Mouse (Mus musculus): ENCODE measurements around the gene Bend7.

Gene Bend7

DNA sequence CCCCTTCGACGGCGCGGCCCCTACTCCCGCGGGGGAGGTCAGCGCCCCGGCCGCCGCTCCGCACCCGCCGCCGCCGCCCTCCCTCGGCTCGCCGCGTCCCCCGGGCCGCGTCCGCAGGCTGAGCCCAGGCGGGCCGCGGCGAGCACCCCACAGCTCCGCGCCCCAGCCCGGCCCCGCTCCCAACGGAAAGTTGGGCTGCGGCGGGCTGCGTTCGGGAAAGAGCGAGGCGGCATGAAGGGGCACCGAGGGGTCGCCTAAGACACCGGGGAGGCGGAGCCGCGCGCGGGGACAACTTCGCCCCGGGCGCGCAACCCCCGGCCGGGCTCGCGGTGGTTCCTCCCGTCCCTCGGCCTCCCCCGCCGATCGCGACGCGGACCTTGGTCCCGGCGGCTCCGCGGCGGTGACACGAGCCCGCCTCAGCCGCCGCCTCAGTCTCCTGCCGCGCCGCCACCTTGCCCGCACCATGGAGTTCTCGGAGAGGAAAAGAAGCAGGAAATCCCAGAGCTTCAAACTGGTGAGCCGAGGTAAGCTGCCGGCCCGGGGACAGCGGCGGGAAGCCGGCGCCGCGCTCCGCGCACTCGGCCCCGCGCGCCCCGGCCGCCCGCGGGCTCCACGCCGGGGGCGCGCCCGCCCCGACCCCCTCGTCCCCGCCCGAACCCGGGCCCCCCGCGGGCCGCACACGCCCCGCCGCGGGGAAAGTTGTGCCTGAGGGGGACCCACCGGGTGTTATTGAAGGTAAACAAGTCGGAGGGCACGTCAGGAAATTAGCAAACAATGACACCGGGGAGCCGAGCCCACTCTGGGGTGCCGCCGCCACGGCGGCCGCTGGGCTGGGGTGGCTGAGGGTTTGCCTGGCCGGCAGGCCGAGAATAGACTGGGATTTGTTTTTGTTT lies at the start of gene Bend7:
Bend7 (plus strand) TSS at position 63 of the 893 bp plus-strand sequence.
- in situ Hi-C loops (cut with MboI; ENCODE audit: low pct_unique_long_range_greater_than_20kb in 1 of 2, low sequenced_read_pairs in 2 of 2, unreplicated experiment in 1 of 2) = no loop called here

DNA sequence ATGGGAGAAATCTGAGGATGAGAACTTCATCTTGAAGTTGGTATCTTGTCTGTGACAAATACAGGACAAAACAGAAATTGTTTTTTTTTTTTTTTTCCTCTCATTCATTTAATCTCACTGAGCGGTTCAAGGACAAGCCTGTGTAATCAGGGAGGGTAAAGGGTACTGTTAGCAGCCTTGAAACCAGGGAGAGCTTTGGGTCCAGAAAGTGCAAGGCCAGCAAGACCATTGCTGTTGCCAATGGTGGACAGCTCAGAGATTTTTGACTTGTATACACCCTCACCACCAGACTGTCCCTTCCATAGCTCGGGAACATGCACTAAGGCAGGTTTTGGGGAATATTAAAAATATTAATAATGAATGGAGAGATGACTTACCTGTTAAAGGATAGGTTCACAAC lies 49.0 kb upstream of the Bend7 start:
- in situ Hi-C loops (cut with MboI; ENCODE audit: low pct_unique_long_range_greater_than_20kb in 1 of 2, low sequenced_read_pairs in 2 of 2, unreplicated experiment in 1 of 2) = loop anchor here in 1 of 2 experiments (25.0 kb wide), 1 partner anchor 194 kb away; no protein-coding TSS in a partner anchor

DNA sequence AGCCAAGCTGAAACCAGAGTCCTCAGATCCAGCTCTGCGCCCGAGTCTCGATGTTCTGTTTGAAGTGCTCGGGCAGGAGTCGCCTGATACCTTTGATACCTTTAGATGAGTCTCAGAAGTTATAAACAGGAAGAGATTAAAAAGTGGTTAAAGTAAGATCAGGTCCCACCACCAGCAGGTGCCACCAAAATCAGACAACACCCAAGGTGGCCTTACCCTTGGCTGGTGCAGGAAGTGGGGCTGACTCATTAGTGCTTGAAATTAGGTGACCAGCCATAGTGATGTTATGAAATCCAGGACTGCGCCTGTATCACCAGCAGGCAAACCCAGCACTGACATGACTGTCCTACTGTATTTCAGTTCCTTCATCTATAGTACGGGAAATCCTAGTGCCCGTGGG lies 47.9 kb upstream of the Bend7 start:
- in situ Hi-C loops (cut with MboI; ENCODE audit: low pct_unique_long_range_greater_than_20kb in 1 of 2, low sequenced_read_pairs in 2 of 2, unreplicated experiment in 1 of 2) = loop anchor here in 1 of 2 experiments (25.0 kb wide), 1 partner anchor 193 kb away; no protein-coding TSS in a partner anchor

DNA sequence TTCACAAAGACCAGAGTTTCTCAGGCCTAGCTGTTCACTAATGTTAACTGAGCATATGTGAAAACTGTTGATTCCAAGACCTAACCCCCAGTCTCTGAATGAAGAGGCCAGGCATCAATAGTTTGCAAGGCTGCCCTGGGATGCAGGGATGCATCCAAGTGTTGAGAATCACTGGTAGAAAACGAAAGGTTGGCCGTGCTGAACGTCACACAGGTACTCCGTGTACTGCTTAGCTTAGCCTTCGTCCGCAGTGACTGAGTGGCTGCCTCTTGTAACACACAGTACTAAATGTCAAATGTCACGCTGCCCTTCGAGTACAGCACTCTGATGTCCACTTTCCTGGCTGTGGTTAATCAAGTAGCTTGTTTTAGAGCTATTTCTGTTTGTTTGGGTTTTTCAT lies 46.0 kb upstream of the Bend7 start:
- in situ Hi-C loops (cut with MboI; ENCODE audit: low pct_unique_long_range_greater_than_20kb in 1 of 2, low sequenced_read_pairs in 2 of 2, unreplicated experiment in 1 of 2) = loop anchor here in 1 of 2 experiments (25.0 kb wide), 1 partner anchor 191 kb away; no protein-coding TSS in a partner anchor

DNA sequence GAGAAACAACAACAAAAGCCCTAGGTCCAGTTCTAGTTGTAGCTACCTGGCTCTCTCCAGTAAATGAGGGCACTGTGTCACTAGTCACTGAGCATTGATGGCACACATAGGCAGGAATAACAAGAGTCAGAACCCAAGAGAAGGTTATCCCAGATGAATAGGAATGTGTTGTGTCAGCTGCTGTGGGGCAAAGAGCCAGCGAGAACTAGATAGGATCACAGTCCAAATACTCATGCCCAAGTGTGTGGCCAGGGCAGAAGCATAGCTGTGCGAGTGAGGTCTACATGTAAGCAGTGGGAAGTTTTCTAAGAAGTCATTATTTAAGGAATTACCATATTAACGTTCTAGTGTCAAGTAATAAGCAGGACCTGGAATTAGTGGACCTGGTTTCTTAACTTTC lies 37.7 kb upstream of the Bend7 start:
- in situ Hi-C loops (cut with MboI; ENCODE audit: low pct_unique_long_range_greater_than_20kb in 1 of 2, low sequenced_read_pairs in 2 of 2, unreplicated experiment in 1 of 2) = no loop called here

DNA sequence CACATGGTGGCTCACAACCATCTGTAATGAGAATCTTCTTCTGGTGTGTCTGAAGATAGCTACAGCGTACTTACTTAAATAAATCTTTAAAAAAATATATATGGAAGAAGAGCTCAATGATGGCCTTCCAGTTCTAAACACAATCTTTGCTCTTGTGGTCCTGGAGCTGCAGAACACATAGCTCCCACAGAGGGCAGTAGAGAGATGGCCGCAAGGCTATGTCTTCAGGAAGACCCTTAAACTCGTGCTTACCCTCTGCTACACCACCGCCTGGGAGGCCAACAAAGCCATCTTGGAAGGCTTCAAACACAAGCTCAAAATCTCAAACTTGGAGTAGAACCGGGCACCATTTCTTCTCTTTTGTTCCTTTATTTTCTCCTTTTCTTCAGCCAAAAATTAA lies 6.4 kb upstream of the Bend7 start:
- in situ Hi-C loops (cut with MboI; ENCODE audit: low pct_unique_long_range_greater_than_20kb in 1 of 2, low sequenced_read_pairs in 2 of 2, unreplicated experiment in 1 of 2) = no loop called here

DNA sequence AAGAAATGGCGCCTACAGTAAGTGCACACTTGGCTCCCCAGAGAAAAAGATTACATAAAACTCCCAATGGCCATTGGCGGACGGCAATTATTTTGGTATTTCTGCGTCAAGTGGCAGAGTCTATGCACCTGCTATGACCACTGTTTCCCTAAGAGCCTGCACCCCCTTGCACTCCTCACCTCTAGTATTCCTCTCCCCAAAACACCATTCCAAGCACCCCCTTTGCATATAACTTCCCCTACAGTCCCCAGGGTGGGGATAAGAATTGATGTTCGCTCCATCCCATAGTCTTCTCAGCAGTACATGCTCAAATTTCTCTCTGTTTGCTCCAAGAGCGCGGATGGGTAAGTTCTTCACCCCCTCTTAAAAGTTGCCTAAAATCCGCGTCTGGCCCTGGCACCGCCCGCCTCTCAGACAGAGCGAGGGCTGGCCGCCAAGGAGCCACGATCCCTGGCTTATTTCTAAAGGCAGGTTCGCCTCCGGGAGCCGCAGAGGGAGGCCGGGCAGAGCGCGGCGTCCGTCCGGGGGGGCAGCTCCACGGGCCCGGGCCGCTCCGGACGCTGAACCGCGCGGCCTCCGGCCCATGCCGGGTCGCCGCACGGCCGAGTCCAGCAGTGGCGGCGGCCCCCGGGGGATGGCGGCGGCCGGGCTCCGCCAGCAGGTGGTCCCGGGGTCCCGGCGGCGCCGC lies 406 bp upstream of the Bend7 start:
- in situ Hi-C loops (cut with MboI; ENCODE audit: low pct_unique_long_range_greater_than_20kb in 1 of 2, low sequenced_read_pairs in 2 of 2, unreplicated experiment in 1 of 2) = no loop called here

DNA sequence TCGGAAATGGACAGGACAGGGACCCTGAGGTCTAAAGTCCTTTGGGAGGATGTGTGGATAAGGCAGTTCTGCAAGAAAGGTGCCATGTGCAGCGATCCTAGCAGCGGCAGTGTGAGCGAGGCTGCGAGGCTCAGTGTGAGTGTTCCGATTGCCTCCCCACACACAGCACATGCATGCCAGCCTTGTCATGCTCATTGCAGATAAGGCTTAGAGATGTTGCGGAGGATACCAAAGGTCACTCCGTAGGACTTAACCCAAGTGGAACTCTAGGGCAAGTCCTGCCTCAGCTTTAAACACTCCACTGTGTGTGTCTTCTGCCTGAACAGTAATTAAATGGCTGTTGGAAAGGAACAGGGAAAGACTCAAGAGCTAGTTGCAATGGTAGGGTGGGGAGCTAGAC lies 5.5 kb downstream of the Bend7 start:
- in situ Hi-C loops (cut with MboI; ENCODE audit: low pct_unique_long_range_greater_than_20kb in 1 of 2, low sequenced_read_pairs in 2 of 2, unreplicated experiment in 1 of 2) = no loop called here

DNA sequence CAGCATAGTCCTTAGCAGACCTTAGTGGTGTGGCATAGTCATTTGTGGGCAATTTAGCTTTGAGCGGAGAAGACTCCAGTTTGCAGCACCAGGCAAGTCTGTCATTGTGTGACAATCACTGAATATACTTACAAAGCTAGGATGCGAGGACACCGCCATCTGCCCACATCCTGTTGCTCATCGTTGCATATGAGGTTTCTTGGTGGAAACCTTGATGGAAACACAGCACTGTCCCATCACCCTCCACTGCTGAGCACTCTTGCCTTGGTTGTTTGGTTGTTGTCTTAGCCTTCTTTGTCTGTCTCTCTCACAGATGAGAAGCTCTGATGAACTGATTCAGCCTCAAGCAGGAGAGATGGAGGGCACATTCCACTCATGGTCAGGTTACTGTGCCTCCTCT lies 12.5 kb downstream of the Bend7 start:
- in situ Hi-C loops (cut with MboI; ENCODE audit: low pct_unique_long_range_greater_than_20kb in 1 of 2, low sequenced_read_pairs in 2 of 2, unreplicated experiment in 1 of 2) = no loop called here

DNA sequence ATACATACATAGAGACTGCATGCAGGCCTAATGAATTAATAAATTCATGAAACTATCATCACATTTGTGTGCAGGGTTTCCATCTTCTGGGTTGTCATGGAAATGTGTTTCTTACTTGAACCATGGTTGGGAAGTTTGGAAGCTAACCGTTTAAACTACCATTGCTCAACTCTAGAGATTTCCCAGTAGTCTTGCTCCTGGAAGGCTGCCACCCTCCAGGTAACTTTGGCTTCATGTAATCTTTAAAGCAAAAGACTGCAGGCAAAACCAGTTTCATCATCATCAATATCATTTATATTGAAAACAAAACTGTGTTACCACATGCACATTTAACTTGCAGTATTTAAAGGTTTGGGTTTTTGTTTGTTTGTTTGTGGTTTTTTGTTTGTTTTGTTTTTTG lies 16.3 kb downstream of the Bend7 start:
- in situ Hi-C loops (cut with MboI; ENCODE audit: low pct_unique_long_range_greater_than_20kb in 1 of 2, low sequenced_read_pairs in 2 of 2, unreplicated experiment in 1 of 2) = no loop called here

DNA sequence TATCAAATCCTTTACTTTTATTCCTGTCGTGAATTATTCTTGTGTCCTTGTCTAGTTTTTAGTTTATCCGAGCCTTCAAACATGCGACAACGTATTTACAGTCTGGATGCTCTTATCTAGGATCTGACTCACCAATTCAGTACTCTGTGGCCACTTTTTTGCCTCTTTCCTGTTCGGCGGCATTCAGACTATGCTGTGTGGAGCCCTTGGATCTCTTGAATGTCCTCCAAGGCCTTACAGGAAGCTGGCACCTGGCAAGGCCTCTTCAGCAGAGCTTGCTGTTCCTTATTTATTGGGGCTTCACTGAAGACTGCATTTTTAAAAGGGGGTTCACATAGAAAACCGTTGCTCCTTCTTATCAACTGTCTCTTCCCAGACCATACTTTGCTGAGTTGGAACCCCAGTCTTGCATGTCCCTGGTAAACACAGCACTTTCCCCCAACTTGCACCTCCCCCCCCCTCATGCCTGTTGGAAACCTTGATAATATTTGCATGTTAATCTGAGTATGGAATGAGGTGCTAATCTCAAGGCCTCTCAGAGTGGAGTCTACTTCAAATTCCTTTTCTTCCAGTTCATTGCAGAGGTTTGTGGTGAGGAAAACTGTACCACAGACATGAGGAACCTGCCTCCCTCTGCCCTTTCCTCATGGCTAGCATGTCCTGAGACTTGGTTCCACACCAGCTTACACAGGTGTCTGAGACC lies 18.6 kb downstream of the Bend7 start:
- in situ Hi-C loops (cut with MboI; ENCODE audit: low pct_unique_long_range_greater_than_20kb in 1 of 2, low sequenced_read_pairs in 2 of 2, unreplicated experiment in 1 of 2) = no loop called here

DNA sequence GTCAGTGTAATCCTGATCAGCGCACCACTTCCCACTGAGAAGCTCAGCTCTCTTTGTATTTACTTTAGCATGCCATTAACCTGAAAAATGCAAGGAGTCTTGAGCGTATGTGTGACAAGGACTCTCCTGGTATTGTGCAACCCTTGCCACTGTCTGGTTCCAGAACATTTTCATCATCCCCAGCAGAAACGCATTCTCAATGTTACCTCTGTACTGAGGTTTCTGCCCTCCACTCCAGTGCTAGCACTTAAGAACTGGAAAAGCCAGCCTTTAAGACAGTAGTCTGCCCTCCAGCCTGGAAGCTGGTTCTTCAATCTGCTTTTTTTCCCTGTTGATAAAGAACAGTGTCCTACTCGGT lies 19.1 kb downstream of the Bend7 start:
- in situ Hi-C loops (cut with MboI; ENCODE audit: low pct_unique_long_range_greater_than_20kb in 1 of 2, low sequenced_read_pairs in 2 of 2, unreplicated experiment in 1 of 2) = no loop called here

DNA sequence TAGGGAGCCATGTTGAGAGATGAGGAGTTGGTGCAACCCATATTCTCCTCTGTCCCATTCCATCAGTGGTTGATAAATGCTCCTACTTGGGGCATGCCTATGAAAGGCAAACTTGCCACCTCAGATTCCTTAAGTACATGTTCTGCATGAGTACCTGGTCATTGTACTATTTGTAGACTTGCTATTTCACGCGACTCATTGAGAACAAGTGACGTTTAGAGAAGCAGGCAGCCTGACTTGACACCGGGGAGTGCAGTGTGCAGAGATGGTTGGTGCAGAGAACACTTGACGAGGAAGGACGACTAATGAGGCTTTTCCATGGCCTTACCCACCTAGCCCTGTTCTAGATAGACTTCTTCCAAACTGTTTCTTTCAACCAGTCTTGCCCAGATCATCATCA lies 34.3 kb downstream of the Bend7 start:
- in situ Hi-C loops (cut with MboI; ENCODE audit: low pct_unique_long_range_greater_than_20kb in 1 of 2, low sequenced_read_pairs in 2 of 2, unreplicated experiment in 1 of 2) = no loop called here

DNA sequence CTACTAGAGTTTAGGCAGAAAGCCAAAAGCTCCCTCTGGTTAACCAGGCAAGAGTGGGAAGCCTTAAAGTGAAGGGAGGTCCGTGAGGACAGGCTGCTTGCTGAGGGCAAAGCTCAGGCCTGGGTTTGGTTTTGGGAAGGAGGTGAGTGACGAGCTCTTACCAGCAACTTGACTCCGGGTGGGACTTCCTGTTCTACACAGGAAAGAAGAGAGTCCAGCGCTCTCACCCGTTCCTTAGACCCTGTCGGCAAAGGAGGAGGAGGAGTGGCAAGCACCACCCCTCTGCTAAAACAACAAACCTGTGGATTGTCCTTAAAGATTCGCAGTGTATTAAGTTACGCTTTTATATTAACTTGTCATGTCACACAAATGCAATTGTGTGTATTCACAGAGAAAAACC lies 38.1 kb downstream of the Bend7 start:
- in situ Hi-C loops (cut with MboI; ENCODE audit: low pct_unique_long_range_greater_than_20kb in 1 of 2, low sequenced_read_pairs in 2 of 2, unreplicated experiment in 1 of 2) = no loop called here

DNA sequence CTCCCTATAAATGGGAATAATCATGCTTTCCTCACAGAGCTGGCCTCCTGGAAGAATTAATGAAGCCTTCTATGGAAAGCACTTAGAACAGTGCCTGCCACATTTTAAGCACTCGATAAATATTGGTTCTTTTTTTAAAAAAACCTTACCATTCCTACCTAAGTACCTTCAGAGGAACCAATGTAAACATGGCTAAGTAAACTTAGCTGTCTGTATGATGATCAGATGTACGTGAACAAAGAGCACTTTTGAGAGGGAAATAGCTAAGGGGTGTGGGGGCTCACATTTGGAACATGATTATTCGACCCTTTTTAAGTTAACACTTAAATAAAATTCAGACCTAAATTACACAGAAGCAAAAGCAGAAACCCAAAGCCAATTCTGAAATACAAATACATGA lies 39.6 kb downstream of the Bend7 start:
- in situ Hi-C loops (cut with MboI; ENCODE audit: low pct_unique_long_range_greater_than_20kb in 1 of 2, low sequenced_read_pairs in 2 of 2, unreplicated experiment in 1 of 2) = no loop called here

DNA sequence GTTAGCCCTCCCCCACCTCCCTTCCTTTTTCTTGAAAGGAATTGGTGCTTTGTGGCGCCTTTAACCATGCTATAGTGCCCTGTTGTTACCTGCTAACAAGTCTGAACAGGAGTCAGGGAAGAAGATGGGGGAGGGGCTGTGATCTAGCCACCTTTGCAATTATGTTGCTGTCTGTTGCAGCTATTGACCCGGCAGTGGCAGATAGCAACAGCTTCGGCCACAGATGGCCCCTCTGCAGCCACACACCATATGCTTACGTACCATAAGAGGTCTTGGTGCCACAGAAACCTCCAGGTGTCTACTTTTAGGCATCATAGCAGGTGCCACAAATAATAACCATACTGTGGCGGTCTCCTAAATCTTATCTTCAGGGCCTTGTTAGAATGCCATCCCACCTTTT lies 43.1 kb downstream of the Bend7 start:
- in situ Hi-C loops (cut with MboI; ENCODE audit: low pct_unique_long_range_greater_than_20kb in 1 of 2, low sequenced_read_pairs in 2 of 2, unreplicated experiment in 1 of 2) = no loop called here

DNA sequence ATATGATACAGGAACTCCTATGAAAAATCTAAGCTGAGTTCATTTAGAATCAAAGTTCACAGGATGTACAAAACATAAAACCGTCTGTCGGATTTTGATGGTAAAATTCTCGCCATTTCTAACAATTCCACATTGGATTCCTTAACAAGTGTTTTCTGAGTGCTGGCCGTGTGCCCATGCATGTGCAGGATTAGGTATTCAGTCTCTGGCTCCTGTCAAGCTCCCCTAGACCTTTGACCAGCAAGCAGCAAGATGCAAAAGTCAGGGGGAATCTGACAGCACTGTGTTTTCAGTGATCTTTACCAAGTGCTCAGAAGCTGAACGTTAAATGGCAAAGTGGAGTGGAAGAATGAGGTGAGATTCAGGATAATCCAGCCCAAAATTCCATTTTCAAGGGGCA lies 44.3 kb downstream of the Bend7 start:
- in situ Hi-C loops (cut with MboI; ENCODE audit: low pct_unique_long_range_greater_than_20kb in 1 of 2, low sequenced_read_pairs in 2 of 2, unreplicated experiment in 1 of 2) = no loop called here

DNA sequence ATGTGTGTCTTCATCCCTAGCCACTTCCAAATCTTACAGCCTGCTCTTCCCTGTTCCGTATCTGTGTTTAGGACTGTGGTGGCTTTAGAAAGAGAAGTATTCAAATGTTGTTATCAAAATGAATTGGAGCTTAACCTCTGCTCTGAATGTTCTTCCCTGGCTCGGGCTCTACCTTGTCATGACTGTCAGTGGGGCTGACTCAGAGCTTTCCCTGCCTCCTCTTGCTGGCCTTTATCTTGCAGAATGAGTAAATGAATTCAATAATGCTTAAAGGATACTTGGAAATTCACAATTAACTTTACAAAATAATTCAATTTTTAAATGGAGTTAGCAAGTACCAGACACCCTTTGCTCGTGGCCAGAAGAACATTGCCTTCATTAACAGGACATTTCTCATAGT lies 46.4 kb downstream of the Bend7 start:
- in situ Hi-C loops (cut with MboI; ENCODE audit: low pct_unique_long_range_greater_than_20kb in 1 of 2, low sequenced_read_pairs in 2 of 2, unreplicated experiment in 1 of 2) = no loop called here

DNA sequence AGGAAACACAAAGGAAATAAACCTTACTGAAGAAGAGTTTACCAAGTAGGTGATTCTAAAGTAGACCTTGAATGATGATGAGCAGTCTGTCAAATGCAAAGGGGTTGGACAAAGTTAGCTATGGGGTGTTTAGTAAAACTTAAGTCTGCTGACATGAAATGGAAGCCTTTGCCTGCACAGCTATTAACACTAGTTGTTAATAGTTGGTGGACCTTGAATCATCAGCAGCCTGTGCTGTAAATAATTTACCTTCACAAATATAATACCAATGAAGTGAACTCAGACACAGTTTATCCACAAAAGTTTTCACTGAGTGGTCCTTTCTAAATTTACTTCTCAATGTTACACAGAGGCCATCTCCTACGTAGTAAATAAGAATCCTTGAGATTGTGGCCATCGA lies 52.7 kb downstream of the Bend7 start:
- in situ Hi-C loops (cut with MboI; ENCODE audit: low pct_unique_long_range_greater_than_20kb in 1 of 2, low sequenced_read_pairs in 2 of 2, unreplicated experiment in 1 of 2) = no loop called here

All from mouse embryonic stem cell (cell line).